In the genomic region with DNA sequence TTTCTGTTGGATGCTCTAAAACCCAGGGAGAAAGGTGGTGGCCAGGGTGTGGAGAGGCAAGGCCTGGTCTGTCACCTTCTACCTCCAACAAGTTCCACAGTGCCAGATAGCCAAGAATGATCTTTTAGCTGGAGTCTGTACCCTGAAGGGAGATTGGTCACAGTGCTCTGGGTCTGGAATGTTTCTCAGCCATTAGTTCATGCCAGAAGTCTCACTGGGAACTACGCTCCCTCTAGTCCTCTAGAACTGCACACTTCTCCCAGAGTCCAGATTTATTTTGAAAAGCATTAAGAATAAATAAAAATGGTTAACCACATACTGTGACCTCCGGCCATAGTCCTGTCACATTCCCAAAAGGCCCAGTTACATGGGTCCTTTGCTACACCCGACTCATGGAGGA, we compare ENCODE assay signal across 15 mouse cellular contexts.
"Had no signal": no experiment of that assay in that cellular context is flagged by ENCODE, and none has a peak within 500 bp of the region (broad histone marks: within the 10 kb centered on the region; RNA-seq: fewer than 3 reads in every experiment).

No protein-coding gene starts in this region.

- H3K27ac ChIP-seq: liver, embryonic 15.5 days; lung, embryonic 15.5 days; midbrain, embryonic 10.5 days; midbrain, embryonic 12.5 days; neural tube, embryonic 12.5 days had no signal

- DNase-seq: liver, postnatal 0 days; lung, adult 2 months; lung, postnatal 4 days; midbrain, embryonic 14.5 days; right cerebral cortex, postnatal 25 days; right cerebral cortex, postnatal 4 days; spleen, adult 18-20 months; thymus, adult 18-20 months; thymus, postnatal 14 days; thymus, postnatal 36 days had no signal

- H3K36me3 ChIP-seq: liver, embryonic 15.5 days; lung, embryonic 15.5 days; midbrain, embryonic 10.5 days; midbrain, embryonic 12.5 days; neural tube, embryonic 12.5 days had no signal

- H3K27me3 ChIP-seq: lung, embryonic 15.5 days; midbrain, embryonic 12.5 days; neural tube, embryonic 12.5 days had no signal

- H3K4me1 ChIP-seq: lung, embryonic 15.5 days; neural tube, embryonic 12.5 days had no signal

- H3K4me3 ChIP-seq: liver, embryonic 15.5 days; lung, embryonic 15.5 days; midbrain, embryonic 10.5 days; midbrain, embryonic 12.5 days; neural tube, embryonic 12.5 days had no signal
